Mouse (Mus musculus): ENCODE measurements around the gene Tshz3. TPM values are rescaled to one million over a fixed set of nuclear protein-coding genes. Genes with fewer than 3 reads are reported as not detected.

The Tshz3 gene
- polyA plus RNA-seq, 1 experiment from 2014 or later = 37.1 TPM

DNA sequence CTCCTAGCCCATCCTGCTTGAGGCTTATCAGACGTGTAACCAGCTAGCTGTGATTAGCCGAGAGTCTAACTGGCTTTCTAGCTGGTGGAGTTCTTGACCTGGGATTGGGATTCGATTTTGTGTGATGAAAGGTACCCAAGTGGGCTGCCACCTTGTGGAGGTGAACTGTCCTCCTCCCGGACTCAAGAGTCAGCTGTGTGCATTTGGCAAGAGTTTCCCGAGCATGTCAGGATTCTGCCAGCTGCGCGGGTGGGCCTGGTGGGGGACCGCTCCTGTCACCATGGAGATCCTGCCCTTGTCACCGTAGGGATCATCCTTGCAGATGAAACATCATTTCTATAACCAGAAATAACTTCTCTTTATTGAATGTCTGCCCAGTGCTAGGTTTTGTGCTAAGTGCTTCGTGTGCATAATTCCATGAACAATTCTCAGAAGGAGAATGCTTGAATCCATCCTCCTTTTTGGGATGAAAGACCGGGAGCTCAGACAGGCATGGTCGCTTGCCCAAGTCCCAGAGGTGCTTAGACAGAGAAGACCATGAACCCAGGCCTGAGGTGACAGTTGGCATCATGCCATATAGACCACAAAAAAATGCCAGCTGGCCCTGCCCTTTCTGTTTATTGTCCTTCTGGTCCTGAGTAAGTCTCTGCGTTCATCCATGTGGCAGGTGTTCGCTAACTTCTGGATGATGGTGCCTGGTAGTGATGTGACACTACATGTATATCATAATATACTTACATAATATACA is 38.6 kb downstream of the Tshz3 start:
- Histone ChIP-seq H3K27me3 (no peaks in the 10 kb centered on the region), H3K4me1 (replicated peaks) (peaks cover 72% of the 10 kb centered on the region), H3K36me3 (no peaks in the 10 kb centered on the region), H3K9me3 (no peaks in the 10 kb centered on the region), H3K9ac (no peak overlapping the region), H3K27ac (peak overlapping the region; percentile 53), H3K4me3 (no peak overlapping the region), H3K4me2 (no peak overlapping the region)
- WGBS = 56% methylated on average over 14 of the region's 14 CpGs
- ATAC-seq (ENCODE audit: low FRiP score) = no peak

DNA sequence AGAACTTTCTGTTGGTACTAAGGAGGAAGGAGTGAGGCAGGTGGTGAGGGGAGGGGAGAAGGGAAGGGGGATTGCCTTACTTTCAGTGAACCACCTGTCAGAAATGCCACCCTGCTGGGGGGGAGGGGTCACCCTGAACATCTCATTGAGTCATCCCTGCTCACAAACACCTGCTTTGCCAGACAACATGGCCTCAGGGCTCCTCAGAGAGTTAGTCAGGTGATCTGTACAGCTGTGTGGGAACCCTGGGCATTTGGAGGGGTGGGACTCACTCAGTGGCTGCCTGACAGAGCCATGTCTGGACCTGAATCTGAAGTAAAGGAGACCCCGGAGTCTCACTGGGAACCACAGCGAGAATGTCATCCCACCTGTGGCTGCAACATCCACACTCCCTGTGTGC is 53.6 kb downstream of the Tshz3 start:
- Histone ChIP-seq H3K9me3 (no peaks in the 10 kb centered on the region), H3K4me1 (replicated peaks) (peaks cover 22% of the 10 kb centered on the region), H3K36me3 (no peaks in the 10 kb centered on the region), H3K9ac (no peak overlapping the region), H3K27me3 (no peaks in the 10 kb centered on the region), H3K27ac (no peak overlapping the region), H3K4me2 (no peak overlapping the region), H3K4me3 (no peak overlapping the region)
- ATAC-seq (ENCODE audit: low FRiP score) = 0 out of 2 replicates have a peak, but pooled peaks have one; percentile 46
- 98% methylated on average over 2 of the region's 2 CpGs for WGBS

DNA sequence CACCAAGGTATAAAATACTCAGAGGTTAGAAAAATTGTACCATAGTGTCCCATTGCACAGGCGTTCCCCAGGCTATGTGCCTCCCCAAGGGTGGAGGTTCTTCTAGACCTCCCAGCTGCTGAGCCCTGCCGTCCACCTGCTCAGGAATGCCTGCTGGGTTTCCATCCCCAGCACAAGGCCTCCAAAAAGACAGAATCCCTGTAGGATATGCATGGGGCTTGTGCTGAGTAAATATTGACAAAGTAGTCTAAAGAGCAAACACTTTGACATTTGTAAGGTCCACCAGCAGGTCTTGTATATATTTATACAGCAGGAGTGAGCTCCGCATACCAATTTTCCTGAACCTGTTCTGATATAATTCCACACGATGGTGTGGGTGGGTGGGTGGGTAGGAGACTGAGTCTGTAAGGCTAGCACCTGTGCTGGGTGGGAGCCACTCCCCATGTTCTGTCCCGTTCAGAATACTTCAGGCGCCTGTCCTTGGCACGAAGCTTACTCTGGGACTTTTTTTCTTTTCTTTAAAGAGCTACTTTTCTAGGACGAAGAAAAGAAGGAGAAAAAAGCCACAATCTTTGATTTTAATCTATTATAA is 69.7 kb downstream of the Tshz3 start:
- no peak overlapping the region for H3K4me3 ChIP-seq
- no peak for ATAC-seq (ENCODE audit: low FRiP score)
- no peaks in the 10 kb centered on the region for H3K27me3 ChIP-seq
- WGBS = 85% methylated on average over 8 of the region's 8 CpGs
- H3K4me1 ChIP-seq (replicated peaks) = peaks cover 8% of the 10 kb centered on the region; the same call in 1 of the 2 replicates
- H3K9ac ChIP-seq = no peak overlapping the region
- H3K27ac ChIP-seq = no peak overlapping the region
- H3K9me3 ChIP-seq = no peaks in the 10 kb centered on the region
- peaks cover 36% of the 10 kb centered on the region for H3K36me3 ChIP-seq
- H3K4me2 ChIP-seq = no peak overlapping the region

DNA sequence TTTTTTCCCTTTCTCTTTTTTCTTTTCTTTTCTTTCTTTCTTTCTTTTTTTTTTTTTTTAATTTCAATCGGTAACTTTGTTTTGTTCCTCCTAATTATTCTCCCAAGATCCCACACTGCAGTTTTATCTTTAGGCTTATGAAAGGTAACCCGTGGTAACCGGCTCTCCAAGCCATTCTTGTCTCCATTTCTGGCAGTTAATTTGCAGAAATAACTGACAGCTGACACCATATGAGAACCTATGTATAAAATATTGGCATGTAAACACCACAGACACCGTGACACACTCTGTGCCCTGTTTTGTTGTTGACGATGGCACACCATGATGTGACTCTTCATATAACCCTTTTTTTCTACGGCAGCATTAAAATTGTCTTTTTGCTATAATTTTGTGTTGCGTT is 75.2 kb downstream of the Tshz3 start:
- no peak overlapping the region for H3K4me3 ChIP-seq
- H3K9me3 ChIP-seq = no peaks in the 10 kb centered on the region
- no peaks in the 10 kb centered on the region for H3K27me3 ChIP-seq
- ATAC-seq (ENCODE audit: low FRiP score) = no peak
- H3K9ac ChIP-seq = no peak overlapping the region
- no peak overlapping the region for H3K4me2 ChIP-seq
- 55% methylated on average over 7 of the region's 7 CpGs for WGBS
- no peak overlapping the region for H3K27ac ChIP-seq
- peaks cover 28% of the 10 kb centered on the region; the same call in 1 of the 2 replicates for H3K4me1 ChIP-seq (replicated peaks)
- peaks cover 36% of the 10 kb centered on the region for H3K36me3 ChIP-seq

DNA sequence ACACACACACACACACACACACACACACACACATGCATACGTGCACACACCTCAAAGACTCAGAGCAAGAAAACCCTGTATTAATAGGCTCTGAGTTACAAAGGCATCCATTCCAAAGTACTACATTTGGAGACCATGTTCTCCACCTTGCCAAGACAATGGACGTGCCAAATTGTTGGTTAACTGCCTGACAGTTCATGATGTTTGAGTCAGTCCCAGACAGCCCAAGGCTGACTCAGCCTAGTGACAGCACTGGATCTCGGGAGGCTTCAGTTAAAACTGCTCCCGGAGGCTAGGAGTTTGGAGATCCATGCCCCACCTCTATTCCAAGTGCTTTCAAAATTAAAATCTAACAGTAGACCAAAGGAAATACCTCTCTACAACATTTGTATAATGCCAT is 79.0 kb downstream of the Tshz3 start:
- no peak overlapping the region for H3K9ac ChIP-seq
- WGBS = 89% methylated on average over 4 of the region's 4 CpGs
- H3K27me3 ChIP-seq = no peaks in the 10 kb centered on the region
- H3K36me3 ChIP-seq = 0 out of 2 replicates have a peak, but pooled peaks cover under 1% of the 10 kb centered on the region
- no peak overlapping the region for H3K4me2 ChIP-seq
- peaks cover 20% of the 10 kb centered on the region; the same call in 1 of the 2 replicates for H3K4me1 ChIP-seq (replicated peaks)
- ATAC-seq (ENCODE audit: low FRiP score) = no peak
- no peak overlapping the region for H3K27ac ChIP-seq
- no peak overlapping the region for H3K4me3 ChIP-seq
- no peaks in the 10 kb centered on the region; the same call in 1 of the 2 replicates for H3K9me3 ChIP-seq

DNA sequence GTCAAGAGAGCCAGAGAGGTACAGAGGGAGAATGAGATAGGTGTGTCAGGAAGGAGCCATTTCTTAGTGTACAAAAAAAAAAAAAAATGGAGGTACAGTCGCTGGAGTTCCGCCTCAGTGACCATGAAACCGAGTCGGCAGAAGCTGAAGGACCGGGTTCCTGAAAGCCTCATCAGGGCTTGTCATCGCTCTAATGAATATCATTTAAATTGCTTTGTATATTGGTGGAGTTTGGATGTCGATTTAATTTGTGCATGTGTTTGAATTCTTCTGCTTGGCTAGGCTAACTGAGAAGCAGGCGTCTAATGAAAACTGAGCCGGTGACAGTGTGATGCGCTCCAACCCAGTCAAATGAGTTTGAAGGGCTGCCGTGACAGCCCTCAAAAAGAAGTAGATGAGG is 80.5 kb downstream of the Tshz3 start:
- Histone ChIP-seq H3K9ac (no peak overlapping the region), H3K4me1 (replicated peaks) (peaks cover 16% of the 10 kb centered on the region; the same call in 1 of the 2 replicates), H3K27me3 (no peaks in the 10 kb centered on the region), H3K4me3 (no peak overlapping the region), H3K9me3 (no peaks in the 10 kb centered on the region; the same call in 1 of the 2 replicates), H3K27ac (no peak overlapping the region), H3K36me3 (no peaks in the 10 kb centered on the region), H3K4me2 (no peak overlapping the region)
- no peak for ATAC-seq (ENCODE audit: low FRiP score)
- 66% methylated on average over 11 of the region's 11 CpGs for WGBS

DNA sequence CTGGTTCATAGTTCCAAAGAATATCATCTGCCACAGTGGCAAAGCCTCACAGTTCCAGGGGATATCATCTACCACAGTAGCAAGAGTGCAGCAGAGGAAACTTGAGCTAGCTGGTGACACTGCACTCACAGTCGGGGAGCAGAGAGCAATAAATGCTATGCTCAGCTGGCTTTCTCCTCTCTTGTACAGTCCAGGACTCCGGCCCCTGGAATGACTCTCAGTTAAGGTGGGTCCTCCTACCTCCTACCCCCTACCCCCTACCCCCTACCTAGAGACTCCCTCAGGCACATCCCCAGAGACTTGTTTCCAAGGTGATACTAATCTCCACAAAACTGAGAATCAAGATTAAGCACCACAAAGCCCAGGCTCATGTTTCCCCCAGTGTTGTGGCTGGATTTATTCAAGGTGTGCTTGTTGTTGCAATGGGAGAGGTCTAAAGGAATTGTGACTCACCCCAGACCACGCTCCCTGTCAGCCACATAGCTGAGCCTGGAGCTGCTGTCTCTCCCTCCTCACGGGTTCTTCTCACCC is 86.4 kb downstream of the Tshz3 start:
- no peak overlapping the region for H3K4me2 ChIP-seq
- H3K36me3 ChIP-seq = no peaks in the 10 kb centered on the region
- no peak overlapping the region for H3K27ac ChIP-seq
- 64% methylated on average over 4 of the region's 4 CpGs for WGBS
- no peaks in the 10 kb centered on the region; the same call in 1 of the 2 replicates for H3K9me3 ChIP-seq
- no peak for ATAC-seq (ENCODE audit: low FRiP score)
- H3K27me3 ChIP-seq = no peaks in the 10 kb centered on the region
- H3K4me1 ChIP-seq (replicated peaks) = 0 out of 2 replicates have a peak, but pooled peaks cover 5% of the 10 kb centered on the region
- H3K9ac ChIP-seq = no peak overlapping the region
- H3K4me3 ChIP-seq = no peak overlapping the region

DNA sequence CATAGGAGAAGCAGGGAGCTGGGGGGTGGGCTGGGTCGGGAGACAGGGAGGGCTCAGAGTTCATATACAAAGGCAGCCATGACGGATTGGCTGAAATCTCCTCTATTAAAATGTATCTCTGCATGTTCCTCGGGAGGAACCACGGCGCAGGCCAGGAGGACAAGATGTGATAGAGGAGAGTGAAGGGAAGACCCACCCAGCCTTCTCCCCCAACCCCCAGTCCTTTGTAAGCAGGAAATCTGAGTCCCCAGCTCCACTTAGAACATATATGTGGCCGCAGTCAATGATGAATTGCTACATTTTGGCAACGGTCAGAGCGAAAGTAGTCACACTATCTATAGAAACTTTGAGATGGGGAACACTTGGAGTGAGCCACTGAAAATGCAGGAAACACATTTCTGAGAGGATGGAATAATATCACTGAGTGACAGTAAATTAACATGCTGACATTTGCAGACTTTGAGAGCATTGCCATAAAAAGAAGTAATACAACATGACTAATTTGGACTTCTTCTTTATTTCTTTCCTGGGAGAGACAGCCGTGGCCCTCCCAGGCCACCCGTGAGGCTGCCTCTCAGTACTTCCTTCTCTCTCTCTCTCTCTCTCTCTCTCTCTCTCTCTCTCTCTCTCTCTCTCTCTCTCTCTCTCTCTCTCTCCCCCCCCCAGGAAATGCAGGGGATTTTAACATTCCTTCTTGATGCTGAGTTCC is 88.9 kb downstream of the Tshz3 start:
- Histone ChIP-seq H3K9me3 (no peaks in the 10 kb centered on the region), H3K4me1 (replicated peaks) (peaks cover 13% of the 10 kb centered on the region), H3K9ac (no peak overlapping the region), H3K27ac (no peak overlapping the region), H3K36me3 (no peaks in the 10 kb centered on the region), H3K4me2 (no peak overlapping the region), H3K27me3 (no peaks in the 10 kb centered on the region), H3K4me3 (no peak overlapping the region)
- 69% methylated on average over 10 of the region's 10 CpGs for WGBS
- no peak for ATAC-seq (ENCODE audit: low FRiP score)

DNA sequence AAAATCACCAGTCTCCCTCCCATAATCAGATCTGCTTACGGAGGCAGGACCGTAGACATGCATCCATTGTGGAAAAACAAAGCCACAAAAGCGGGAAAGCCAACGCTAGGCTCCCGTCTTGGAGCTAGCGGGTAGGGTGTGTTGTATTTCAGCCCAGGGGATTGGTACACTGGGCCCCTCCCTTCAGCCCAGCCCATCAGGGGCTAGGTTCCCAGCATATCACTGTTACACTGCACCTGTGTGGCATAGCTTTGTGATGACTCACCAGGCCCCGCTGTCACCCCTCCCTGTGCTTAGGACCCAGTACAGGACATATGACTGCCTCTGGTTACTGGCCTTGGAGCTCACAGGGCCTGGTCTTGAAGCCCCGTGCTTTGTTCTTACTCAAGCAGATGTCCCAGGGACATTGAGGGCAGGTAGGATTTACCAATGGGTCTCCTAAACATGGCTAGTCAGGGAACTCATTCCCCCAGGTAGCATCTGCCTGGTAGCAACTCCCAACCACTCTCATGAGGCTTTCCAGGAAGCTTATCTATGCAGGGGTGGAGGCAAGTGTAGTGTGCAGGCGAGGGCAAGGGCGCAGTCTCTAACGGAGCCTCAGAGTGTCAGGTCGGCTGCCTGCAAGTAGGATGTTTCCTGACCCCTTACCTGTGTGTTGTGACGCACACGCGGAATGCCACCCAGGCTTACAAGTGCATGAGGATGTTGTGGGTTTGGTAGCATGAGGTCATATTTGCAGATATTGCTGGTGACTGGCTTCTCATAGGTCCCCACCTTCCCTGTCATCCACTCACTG is 98.7 kb downstream of the Tshz3 start:
- no peaks in the 10 kb centered on the region for H3K27me3 ChIP-seq
- no peaks in the 10 kb centered on the region for H3K4me1 ChIP-seq (replicated peaks)
- WGBS = 80% methylated on average over 15 of the region's 15 CpGs
- H3K4me3 ChIP-seq = no peak overlapping the region
- no peak for ATAC-seq (ENCODE audit: low FRiP score)
- no peaks in the 10 kb centered on the region for H3K36me3 ChIP-seq
- H3K9me3 ChIP-seq = no peaks in the 10 kb centered on the region
- H3K9ac ChIP-seq = no peak overlapping the region
- no peak overlapping the region for H3K27ac ChIP-seq
- H3K4me2 ChIP-seq = no peak overlapping the region
